Mouse (Mus musculus): ENCODE data around the gene Scml4.

Scml4 gene

GRCm38 (mm10) chr10:42860159-42860911, at the start of gene Scml4:
Scml4 (plus strand) TSS chr10:42860370.
- WGBS, result 29% methylated on average over 17 of the region's 17 CpGs

- WGBS, result 68% methylated on average over 6 of the region's 6 CpGs
These were observed 34.2 kb upstream of the Scml4 start for GRCm38 (mm10) chr10:42825923-42826322.

- 71% methylated on average over 5 of the region's 5 CpGs for WGBS
These were observed 33.0 kb upstream of the Scml4 start for GRCm38 (mm10) chr10:42827155-42827554.

DNA sequence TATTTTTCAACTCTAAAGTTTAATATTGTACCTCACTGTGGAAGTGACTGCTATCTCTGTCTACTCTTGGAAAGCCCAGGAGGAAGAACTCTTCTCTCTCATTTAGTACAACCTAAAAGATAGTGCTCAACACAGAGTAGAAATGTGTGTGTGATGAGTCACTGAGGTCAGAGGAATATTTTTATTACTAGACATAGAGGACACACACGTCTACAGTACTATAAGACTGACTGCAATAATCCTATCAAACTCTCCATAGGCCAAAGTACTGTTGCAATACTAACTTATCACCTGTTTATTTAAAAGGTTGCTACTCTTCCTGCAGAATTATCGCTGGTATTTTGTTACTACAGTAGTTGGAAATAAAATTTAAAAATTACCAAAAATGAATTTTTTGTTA, 30.2 kb upstream of the Scml4 start:
- WGBS, result 76% methylated on average over 2 of the region's 2 CpGs

DNA sequence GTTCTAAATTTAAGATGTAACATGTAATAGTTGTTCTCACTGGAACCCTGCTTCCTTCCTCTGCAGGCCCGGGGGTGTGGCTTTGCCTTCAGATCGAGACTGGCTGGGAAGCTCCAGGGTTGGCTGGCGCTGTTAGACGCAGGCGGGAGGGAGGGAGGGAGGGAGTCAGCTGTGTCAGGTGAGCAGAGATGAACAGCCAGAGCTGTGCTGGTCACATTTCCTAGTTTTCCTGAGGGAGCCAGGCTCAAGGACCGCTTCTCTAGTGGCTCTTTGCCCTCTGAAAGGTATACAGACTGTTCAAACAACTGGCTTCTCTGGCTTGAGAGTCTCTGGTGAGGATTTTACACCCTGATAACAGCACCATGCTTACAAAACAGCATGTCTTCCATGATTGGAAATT, 29.8 kb upstream of the Scml4 start:
- WGBS, result 63% methylated on average over 6 of the region's 6 CpGs

DNA sequence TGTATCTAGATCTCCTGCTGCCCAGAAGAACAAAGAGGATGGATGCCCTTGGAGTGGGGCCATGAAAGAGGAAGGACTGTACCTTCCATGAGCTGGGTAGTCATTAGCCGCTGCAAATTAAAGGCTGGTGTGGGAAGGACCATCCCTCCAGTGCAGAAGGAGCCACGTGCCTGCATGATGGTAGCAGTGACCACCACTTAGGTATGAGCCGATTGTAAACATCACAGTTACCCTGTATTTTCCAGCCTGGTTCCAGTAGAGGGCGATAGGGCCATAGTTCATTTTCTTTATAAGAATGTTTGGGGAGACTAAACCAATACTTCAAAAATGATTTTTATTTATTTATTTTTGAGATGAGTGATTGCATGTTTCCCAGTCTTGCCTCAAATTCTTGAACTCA, 27.5 kb upstream of the Scml4 start:
- WGBS, result 39% methylated on average over 4 of the region's 4 CpGs

- WGBS, result 68% methylated on average over 4 of the region's 4 CpGs
These were observed 26.1 kb upstream of the Scml4 start for GRCm38 (mm10) chr10:42833871-42834727.

- WGBS, result 83% methylated on average over 4 of the region's 4 CpGs
These were observed 22.1 kb upstream of the Scml4 start for GRCm38 (mm10) chr10:42838106-42838505.

- WGBS, result 94% methylated on average over 2 of the region's 2 CpGs
These were observed 21.4 kb upstream of the Scml4 start for GRCm38 (mm10) chr10:42838736-42839135.

DNA sequence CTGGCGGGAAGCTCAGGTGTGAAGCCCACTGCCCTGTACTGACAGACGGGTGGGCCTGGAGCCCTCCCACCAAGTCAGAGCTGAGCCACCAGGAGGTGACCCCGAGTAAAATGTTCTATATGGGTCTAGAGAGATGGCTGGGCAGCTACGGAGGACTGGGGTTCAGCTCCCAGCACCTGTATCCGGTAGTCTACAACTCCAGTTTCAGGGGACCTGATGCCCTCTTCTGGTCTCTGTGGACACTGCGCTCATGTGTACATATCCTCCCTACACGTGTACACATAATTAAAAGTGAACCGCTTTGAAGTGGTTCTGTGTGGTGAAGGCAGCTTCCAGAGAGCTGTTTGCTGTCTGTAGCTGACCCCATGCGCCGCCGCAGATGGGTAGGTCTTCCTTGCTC, 20.1 kb upstream of the Scml4 start:
- 96% methylated on average over 11 of the region's 11 CpGs for WGBS

DNA sequence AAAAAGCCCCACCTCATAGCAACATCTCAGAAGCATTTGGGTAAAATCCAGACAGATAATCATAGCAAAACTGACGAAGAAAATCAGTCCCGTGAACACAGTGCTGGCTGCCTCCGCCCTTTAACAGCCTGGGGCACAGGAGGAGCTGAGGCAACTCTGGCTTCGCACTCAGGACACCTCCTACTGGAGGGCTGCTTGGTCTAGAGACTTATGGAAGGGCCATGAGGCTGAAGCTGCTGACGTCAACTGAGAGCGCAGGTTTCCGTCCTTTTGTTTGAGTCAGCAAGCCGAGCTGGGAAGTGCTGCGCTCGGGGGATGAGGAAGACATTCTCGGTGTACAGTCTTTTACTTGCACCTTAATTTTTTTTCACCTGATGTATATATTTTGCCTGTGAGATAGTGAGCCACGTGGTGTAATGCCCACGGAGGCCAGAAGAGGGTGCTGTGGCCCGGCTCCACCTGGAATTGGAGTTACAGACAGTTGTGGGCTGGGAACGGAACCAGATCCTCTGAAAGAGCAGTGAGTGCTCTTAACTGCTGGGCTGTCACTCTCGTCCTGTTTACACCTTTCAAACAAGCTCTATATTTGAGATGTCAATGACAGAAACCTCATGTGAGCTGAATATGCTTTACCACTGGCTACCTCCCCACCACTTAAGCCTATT, 18.5 kb upstream of the Scml4 start:
- 71% methylated on average over 16 of the region's 16 CpGs for WGBS

- WGBS, result 20% methylated on average over 9 of the region's 9 CpGs
These were observed 17.8 kb upstream of the Scml4 start for GRCm38 (mm10) chr10:42842358-42842757.

GRCm38 (mm10) chr10:42843416-42843815, 16.8 kb upstream of the Scml4 start:
- 63% methylated on average over 1 of the region's 1 CpGs for WGBS

DNA sequence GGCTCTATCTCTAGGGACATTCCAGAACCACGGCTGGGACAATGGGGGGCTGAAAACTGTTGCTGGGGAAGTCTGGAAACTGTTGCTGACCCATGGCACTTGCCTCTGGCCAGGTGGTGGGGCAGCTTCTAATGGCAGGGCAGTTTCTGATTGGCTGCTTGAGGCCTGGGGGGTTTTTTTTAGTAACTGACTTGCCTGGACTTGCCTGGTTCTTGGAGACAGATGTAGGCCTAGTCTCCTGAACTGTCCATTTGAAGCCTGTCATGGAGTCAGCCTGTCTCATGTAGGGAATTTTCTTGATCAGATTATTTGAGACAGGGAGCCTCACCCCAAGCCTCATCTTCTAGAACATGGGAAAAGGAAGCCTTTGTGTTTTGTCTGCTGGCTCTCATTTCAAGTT, 14.7 kb upstream of the Scml4 start:
- WGBS, result 58% methylated on average over 1 of the region's 1 CpGs

- 92% methylated on average over 13 of the region's 13 CpGs for WGBS
These were observed 11.7 kb upstream of the Scml4 start for GRCm38 (mm10) chr10:42848179-42849080.

- WGBS, result 92% methylated on average over 7 of the region's 7 CpGs
These were observed 11.1 kb upstream of the Scml4 start for GRCm38 (mm10) chr10:42849081-42849400.

DNA sequence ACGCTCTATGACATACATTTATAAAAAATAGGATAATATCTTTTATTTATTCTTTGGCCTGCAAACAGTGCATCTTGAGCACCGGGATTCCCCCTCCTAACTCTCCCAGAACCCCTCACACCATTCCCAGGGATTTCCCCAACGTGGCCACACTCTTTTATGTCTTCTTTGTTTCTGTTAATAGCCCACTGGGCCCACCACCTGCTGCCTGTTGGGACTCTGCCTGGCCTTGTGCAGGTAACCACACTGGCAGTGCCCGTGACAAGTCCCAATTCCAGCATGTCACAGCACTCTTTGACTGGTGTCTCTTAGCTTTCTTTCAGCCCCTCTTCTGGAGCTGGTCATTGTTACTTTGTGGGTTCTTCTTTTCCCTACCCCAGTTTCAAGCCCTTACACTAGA, 5.3 kb upstream of the Scml4 start:
- WGBS, result 84% methylated on average over 4 of the region's 4 CpGs

DNA sequence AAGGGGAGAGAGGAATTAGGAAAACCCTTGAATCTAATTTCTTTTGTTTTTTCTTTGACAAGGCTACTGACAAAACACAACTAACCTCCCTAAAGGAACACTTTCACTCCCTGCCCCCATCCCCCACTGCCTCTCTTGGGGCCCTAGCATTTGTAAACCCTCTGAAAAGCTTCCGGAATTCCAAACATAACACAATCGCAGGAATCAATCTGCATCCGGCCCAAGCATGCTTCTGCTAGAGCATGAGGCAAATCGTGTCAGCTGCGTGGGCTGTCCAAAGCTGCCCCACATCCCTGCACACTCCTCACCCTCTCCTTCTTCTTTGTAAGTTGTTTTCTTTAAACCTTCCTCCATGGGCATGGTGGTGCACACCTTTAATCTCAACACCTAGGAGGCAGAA, 4.9 kb upstream of the Scml4 start:
- 46% methylated on average over 5 of the region's 5 CpGs for WGBS

DNA sequence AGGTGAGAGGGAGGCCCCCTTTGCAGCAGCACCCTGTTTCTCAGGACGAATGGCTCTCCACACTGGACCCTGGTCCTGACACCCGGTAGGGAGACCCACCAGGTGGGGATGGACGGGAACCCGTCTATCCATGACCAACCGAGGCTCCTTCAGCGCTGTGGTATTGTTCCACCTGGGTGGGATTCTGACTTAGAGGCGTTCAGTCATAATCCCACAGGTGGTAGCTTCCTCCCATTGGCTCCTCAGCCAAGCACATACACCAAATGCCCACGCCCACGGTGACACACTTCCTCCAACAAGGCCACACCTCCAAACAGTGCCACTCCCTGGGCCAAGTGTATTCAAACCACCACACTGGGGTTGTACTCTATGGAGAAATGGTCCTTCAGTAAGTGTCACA, 3.6 kb upstream of the Scml4 start:
- WGBS, result 96% methylated on average over 9 of the region's 9 CpGs

DNA sequence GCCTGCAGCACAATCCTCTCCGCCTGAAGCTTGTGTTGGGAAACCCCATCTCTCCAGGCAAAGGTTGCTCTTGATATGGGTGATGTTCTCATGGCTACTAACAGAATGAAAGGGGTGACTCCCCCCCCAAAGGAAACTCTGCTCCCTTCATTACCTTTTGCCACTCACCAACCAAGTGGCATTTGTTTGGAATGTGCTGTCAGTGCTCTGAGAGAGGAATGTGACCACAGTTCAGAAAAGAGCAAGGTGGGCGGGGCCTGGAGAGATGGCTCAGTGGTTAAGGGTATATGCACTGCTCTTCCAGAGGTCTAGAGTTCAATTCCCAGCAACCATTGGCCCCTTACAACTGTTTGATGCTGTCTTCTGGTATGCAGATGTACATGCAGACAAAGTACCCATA, 3.1 kb upstream of the Scml4 start:
- WGBS, result 99% methylated on average over 2 of the region's 2 CpGs

DNA sequence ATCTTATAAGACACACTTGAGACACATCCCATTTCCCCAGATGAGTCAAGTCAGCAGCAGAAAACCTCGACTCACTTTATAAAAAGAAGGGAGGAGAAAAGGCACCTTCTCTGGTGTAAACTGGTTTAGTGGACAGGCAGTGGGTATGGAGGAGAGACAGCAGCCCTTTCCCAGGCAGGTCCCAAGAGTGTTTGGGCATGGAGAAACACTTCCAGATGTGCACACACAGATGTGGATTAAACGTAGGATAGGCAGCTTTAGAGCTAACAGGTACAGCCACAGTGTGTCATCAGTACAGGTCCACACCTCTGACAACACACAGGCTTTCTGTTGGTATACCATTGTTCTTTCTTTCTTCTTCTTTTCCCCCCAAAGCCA, 400 bp upstream of the Scml4 start:
- WGBS, result 54% methylated on average over 2 of the region's 2 CpGs

DNA sequence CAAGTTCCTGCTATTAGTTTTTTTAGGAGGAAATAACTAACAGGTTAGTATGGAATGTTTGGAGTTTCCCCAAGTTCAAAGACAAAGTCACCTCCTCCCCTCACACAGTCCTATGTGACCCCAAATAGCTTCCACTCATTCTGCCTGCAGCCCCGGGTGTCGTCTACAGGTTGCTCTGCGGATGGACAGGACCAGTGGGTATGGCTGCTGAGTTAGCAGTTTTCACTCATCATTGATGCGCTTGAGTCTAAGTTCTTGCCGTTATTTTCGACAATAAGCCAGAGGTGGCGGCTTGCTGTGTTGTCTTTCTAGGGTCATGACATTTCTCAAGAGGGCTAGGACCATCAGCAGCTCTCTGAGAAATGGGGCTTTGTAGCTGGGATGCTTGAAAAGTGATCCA, 1.3 kb downstream of the Scml4 start:
- 84% methylated on average over 7 of the region's 7 CpGs for WGBS
